Mouse (Mus musculus): ENCODE data around the gene Igf2. TPM values are rescaled to one million over a fixed set of nuclear protein-coding genes. Genes with fewer than 3 reads are reported as not detected.

Igf2 gene
- total and polyA plus RNA-seq, 3 experiments = not detected

DNA sequence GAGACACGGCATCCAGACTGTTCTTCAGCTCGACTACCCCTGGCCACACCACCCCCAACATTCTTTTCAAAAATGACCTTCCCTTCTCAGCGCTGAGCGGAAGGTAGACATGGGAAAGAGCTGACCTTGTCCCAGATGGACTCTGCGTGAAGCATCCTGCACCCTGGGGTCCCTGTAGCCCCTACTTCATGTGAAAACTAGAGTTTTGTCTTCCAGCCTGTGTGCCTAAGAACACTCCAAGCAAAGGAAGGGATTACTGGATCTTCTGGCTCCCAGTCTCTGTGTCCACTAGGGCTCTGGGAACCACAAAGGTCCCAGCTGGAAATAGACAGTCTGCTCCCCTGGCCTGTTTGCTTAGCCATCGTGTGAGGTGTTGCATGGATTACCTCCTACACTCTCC lies 8.5 kb upstream of the Igf2 start:
- H3K4me3 ChIP-seq (ENCODE audit: control insufficient read depth in 1 of 2, insufficient read depth in 1 of 2, low read depth in 2 of 2, low read length in 2 of 2) = no peak overlapping the region
- DNase-seq (ENCODE audit: low read depth, low spot score) = no peak
- TF ChIP-seq USF1 (IDR thresholded peaks at IDR 0.05; ENCODE audit: low read depth, low read length) (no peak), POLR2A (IDR thresholded peaks at IDR 0.05; ENCODE audit: control insufficient read depth in 1 of 2, insufficient read depth in 1 of 2, low read depth in 1 of 2, low read length in 2 of 2, poor library complexity in 1 of 2) (no peak), CHD2 (IDR thresholded peaks at IDR 0.05; ENCODE audit: low read length) (no peak), ELF1 (IDR thresholded peaks at IDR 0.05; ENCODE audit: low read depth, low read length) (no peak), BHLHE40 (IDR thresholded peaks at IDR 0.05; ENCODE audit: borderline replicate concordance, low read depth, low read length) (no peak), RAD21 (IDR thresholded peaks at IDR 0.05; ENCODE audit: low read depth, low read length) (no peak), ZKSCAN1 (IDR thresholded peaks at IDR 0.05; ENCODE audit: low read depth, low read length) (no peak)
- no peak overlapping the region for H3K9ac ChIP-seq (ENCODE audit: control insufficient read depth, low read depth, low read length, poor library complexity, severe bottlenecking)
- no peaks in the 10 kb centered on the region for H3K4me1 ChIP-seq (ENCODE audit: control insufficient read depth in 1 of 2, insufficient read depth in 2 of 2, low read length in 2 of 2)
- no peaks in the 10 kb centered on the region for H3K9me3 ChIP-seq (replicated peaks; ENCODE audit: insufficient read depth, low read length)
- H3K27ac ChIP-seq (ENCODE audit: control insufficient read depth, low read depth, low read length) = no peak overlapping the region
- no peaks in the 10 kb centered on the region for H3K79me2 ChIP-seq (ENCODE audit: control insufficient read depth, insufficient read depth, low read length, poor library complexity)
- no peaks in the 10 kb centered on the region for H3K27me3 ChIP-seq (ENCODE audit: control insufficient read depth in 1 of 2, insufficient read depth in 2 of 2, low read length in 2 of 2)
- H3K36me3 ChIP-seq (ENCODE audit: control insufficient read depth in 1 of 2, insufficient read depth in 2 of 2, low read length in 2 of 2) = no peaks in the 10 kb centered on the region

DNA sequence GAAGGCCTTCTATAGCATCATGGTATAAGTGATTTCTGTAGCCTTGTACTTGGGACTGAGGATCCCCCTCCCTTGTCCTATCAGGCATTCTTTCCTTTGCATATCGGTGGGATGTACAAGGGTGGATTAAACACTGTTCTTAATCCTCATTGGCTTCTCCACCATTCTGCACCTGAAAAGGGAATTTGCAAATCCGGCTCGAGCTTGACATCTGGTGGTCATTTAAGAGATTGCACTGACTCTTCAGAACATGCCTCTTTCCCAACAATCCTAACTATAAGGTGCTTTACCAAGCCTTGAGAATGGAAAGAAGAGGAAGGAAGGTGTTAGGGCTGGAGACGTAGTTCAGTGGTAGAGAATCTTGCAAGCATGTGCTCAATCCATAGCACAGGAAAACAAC lies 5.5 kb upstream of the Igf2 start:
- no peak overlapping the region for H3K27ac ChIP-seq (ENCODE audit: control insufficient read depth, low read depth, low read length)
- H3K4me3 ChIP-seq (ENCODE audit: control insufficient read depth in 1 of 2, insufficient read depth in 1 of 2, low read depth in 2 of 2, low read length in 2 of 2) = no peak overlapping the region
- DNase-seq (ENCODE audit: low read depth, low spot score) = peak; percentile 44
- H3K4me1 ChIP-seq (ENCODE audit: control insufficient read depth in 1 of 2, insufficient read depth in 2 of 2, low read length in 2 of 2) = no peaks in the 10 kb centered on the region
- no peaks in the 10 kb centered on the region for H3K27me3 ChIP-seq (ENCODE audit: control insufficient read depth in 1 of 2, insufficient read depth in 2 of 2, low read length in 2 of 2)
- no peaks in the 10 kb centered on the region for H3K36me3 ChIP-seq (ENCODE audit: control insufficient read depth in 1 of 2, insufficient read depth in 2 of 2, low read length in 2 of 2)
- no peak overlapping the region for H3K9ac ChIP-seq (ENCODE audit: control insufficient read depth, low read depth, low read length, poor library complexity, severe bottlenecking)
- H3K79me2 ChIP-seq (ENCODE audit: control insufficient read depth, insufficient read depth, low read length, poor library complexity) = no peaks in the 10 kb centered on the region
- H3K9me3 ChIP-seq (replicated peaks; ENCODE audit: insufficient read depth, low read length) = no peaks in the 10 kb centered on the region
- TF ChIP-seq TCF12 (IDR thresholded peaks at IDR 0.05; ENCODE audit: low read depth, low read length) = no peak
- no peak for TF ChIP-seq BHLHE40 (IDR thresholded peaks at IDR 0.05; ENCODE audit: borderline replicate concordance, low read depth, low read length)
- no peak for TF ChIP-seq MXI1 (IDR thresholded peaks at IDR 0.05; ENCODE audit: low read depth, low read length)
- TF ChIP-seq MAZ (IDR thresholded peaks at IDR 0.05; ENCODE audit: low read depth, low read length) = no peak
- TF ChIP-seq MYC (IDR thresholded peaks at IDR 0.05; ENCODE audit: low read depth, low read length) = no peak
- no peak for TF ChIP-seq MEF2A (IDR thresholded peaks at IDR 0.05; ENCODE audit: extremely low read depth, insufficient replicate concordance, low read depth, low read length, poor library complexity, severe bottlenecking)
- no peak for TF ChIP-seq JUND (IDR thresholded peaks at IDR 0.05; ENCODE audit: low read depth, low read length)
- peak; percentile 40 to 83 (median 68); a peak in 5 of 6 replicates for TF ChIP-seq CTCF (IDR thresholded peaks at IDR 0.05 in 2 of 3, conservative IDR thresholded peaks at IDR 0.05 in 1 of 3; ENCODE audit: control insufficient read depth in 1 of 3, insufficient read depth in 1 of 3, low read depth in 2 of 3, low read length in 3 of 3, poor library complexity in 1 of 3, severe bottlenecking in 1 of 3)
- TF ChIP-seq POLR2A (IDR thresholded peaks at IDR 0.05; ENCODE audit: control insufficient read depth in 1 of 2, insufficient read depth in 1 of 2, low read depth in 1 of 2, low read length in 2 of 2, poor library complexity in 1 of 2) = no peak
- no peak for TF ChIP-seq ZMIZ1 (IDR thresholded peaks at IDR 0.05; ENCODE audit: low read depth, low read length)
- no peak for TF ChIP-seq TBP (IDR thresholded peaks at IDR 0.05; ENCODE audit: low read depth, low read length)
- peak; percentile 70 for TF ChIP-seq ZC3H11A (IDR thresholded peaks at IDR 0.05; ENCODE audit: low read depth, low read length)
- TF ChIP-seq ZNF384 (IDR thresholded peaks at IDR 0.05; ENCODE audit: low read depth, low read length) = no peak
- peak; percentile 89 for TF ChIP-seq SMC3 (IDR thresholded peaks at IDR 0.05; ENCODE audit: low read depth, low read length)
- TF ChIP-seq NRF1 (IDR thresholded peaks at IDR 0.05; ENCODE audit: insufficient read depth, low read depth, low read length, poor library complexity, severe bottlenecking) = no peak
- TF ChIP-seq POLR2AphosphoS2 (IDR thresholded peaks at IDR 0.05; ENCODE audit: low read length) = no peak
- no peak for TF ChIP-seq RCOR1 (IDR thresholded peaks at IDR 0.05; ENCODE audit: low read depth, low read length)
- TF ChIP-seq MAX (IDR thresholded peaks at IDR 0.05; ENCODE audit: low read length) = no peak
- no peak for TF ChIP-seq MAFK (IDR thresholded peaks at IDR 0.05; ENCODE audit: borderline replicate concordance, low read depth, low read length)
- TF ChIP-seq TAL1 (IDR thresholded peaks at IDR 0.05; ENCODE audit: low read length) = no peak
- TF ChIP-seq HCFC1 (IDR thresholded peaks at IDR 0.05; ENCODE audit: low read depth, low read length) = no peak
- TF ChIP-seq KAT2A (conservative IDR thresholded peaks at IDR 0.05; ENCODE audit: low read depth, low read length) = no peak
- no peak for TF ChIP-seq CHD1 (IDR thresholded peaks at IDR 0.05; ENCODE audit: low read depth, low read length)
- TF ChIP-seq USF1 (IDR thresholded peaks at IDR 0.05; ENCODE audit: low read depth, low read length) = no peak
- TF ChIP-seq UBTF (IDR thresholded peaks at IDR 0.05; ENCODE audit: borderline replicate concordance, insufficient read depth, low read depth, low read length) = no peak
- no peak for TF ChIP-seq ZKSCAN1 (IDR thresholded peaks at IDR 0.05; ENCODE audit: low read depth, low read length)
- TF ChIP-seq RAD21 (IDR thresholded peaks at IDR 0.05; ENCODE audit: low read depth, low read length) = peak; percentile 75
- no peak for TF ChIP-seq USF2 (IDR thresholded peaks at IDR 0.05; ENCODE audit: borderline replicate concordance in 1 of 2, insufficient read depth in 1 of 2, low read depth in 1 of 2, low read length in 2 of 2)
- TF ChIP-seq SIN3A (IDR thresholded peaks at IDR 0.05; ENCODE audit: low read length) = no peak
- no peak for TF ChIP-seq ELF1 (IDR thresholded peaks at IDR 0.05; ENCODE audit: low read depth, low read length)
